Mouse (Mus musculus) thymus, adult 2 months (tissue): ENCODE data around the gene Gabra4.

Experiments
- CTCF ChIP-seq: fragments of 200-500 bp; IDR thresholded peaks from 2 replicates; pipeline ENCODE4 v1.5.1; 2012; ENCODE audit warnings: mild to moderate bottlenecking, control low read depth, low read length, moderate library complexity, borderline replicate concordance; ENCODE audit not compliant: control insufficient read depth, poor library complexity, insufficient read depth; ENCODE audit errors: extremely low read depth
- POLR2A ChIP-seq: fragments of 200-500 bp; IDR thresholded peaks from 2 replicates; pipeline ENCODE4 v1.6.1; 2012; ENCODE audit warnings: mild to moderate bottlenecking, low read length, control low read depth, moderate library complexity; ENCODE audit not compliant: control insufficient read depth, poor library complexity, insufficient read depth; ENCODE audit errors: extremely low read depth

GRCm38 (mm10) chr5:71608735-71609134 is 49.4 kb downstream of the Gabra4 start:
- TF ChIP-seq CTCF = no peak
- no peak for TF ChIP-seq POLR2A
